Mouse (Mus musculus) gastrocnemius, postnatal 4 days (tissue): ENCODE measurements at regions not wholly inside any gene's neighbourhood (a gene's known extent, or its start where the extent isn't known, plus 50 kb on each side); places are given as distances from the start of the nearest gene placed in this dataset.

Source experiments
- DNase-seq, 2 experiments: peaks; one replicate each; pipeline ENCODE4 v3.0.0; 2021 to 2022; ENCODE audit warnings: low spot score in 2 of 2, mixed read lengths in 2 of 2

DNA sequence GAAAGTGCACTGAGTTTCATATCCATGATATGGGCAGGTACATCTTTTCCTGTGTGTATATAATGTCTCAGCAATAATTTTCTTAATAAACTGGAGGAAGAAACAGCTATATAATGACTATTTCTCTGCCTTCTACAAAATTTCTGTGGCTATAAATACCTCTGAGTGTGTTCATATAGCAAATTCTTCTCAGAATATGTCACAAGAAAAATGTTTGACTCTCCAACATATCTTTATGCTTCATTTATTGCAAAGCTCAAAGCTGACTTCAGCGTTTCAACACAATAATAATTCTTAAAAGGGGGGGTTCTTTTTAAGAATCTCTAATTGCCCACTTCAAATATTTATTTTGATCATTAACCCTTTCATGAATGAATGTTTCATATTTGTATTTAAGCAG is 310.0 kb upstream of the Paip1 start:
- DNase-seq = no peak

DNA sequence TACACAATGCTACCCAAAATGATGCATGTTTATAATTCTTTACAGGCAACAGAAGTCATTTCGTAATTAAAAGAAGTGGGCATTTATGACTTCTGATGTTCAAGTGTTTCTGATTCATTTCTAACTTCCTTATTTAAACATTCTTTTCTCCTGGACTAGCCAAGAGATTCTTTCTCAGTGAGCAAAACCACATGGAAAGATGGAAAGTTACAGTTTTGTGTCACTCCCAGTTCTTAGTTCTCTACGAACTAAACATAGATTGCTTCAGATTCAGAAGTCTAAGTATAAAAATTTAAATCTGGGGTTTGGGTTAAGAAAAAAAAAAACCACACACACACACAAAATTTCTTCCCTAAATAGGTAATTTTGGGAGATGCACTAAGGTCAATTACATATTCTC is 288.0 kb upstream of the Paip1 start:
- no peak for DNase-seq

DNA sequence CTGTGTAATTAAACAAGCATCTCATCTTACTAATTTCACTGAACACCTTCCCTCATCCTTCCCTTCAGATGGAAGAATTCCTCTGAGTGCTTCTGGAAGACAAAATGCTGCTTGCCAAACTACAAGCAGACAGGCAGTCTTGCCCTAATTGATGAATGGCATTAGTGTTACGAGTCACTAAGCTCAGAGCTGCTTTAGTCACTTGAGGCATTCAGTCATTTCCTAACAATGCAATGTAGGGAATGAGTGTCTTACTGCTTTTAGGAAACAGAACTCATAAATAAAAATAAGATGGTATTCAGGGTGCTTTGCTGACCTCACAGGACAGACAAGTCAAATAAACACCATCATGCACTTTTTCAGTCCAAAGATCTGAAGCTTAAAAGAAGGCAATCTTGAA is 285.1 kb upstream of the Paip1 start:
- no peak for DNase-seq

DNA sequence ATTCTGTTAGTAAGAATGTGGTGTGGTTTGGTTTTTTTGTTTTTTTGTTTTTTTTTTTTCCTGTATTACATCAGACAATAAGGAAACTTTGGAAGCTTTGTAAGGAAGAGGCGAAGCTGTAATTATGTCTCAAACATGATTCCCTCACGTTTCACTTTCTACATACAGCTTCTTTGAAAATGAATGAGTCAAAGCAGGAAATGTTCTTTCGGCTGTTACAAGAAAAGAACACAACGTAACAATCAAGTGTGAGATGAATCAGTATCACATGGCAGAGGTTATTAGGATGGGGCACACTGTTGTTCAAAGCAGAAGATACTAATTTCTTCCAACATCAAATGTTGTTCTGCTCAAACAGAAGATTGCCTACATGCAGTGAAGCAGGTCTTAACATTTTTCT is 282.7 kb upstream of the Paip1 start:
- no peak for DNase-seq

DNA sequence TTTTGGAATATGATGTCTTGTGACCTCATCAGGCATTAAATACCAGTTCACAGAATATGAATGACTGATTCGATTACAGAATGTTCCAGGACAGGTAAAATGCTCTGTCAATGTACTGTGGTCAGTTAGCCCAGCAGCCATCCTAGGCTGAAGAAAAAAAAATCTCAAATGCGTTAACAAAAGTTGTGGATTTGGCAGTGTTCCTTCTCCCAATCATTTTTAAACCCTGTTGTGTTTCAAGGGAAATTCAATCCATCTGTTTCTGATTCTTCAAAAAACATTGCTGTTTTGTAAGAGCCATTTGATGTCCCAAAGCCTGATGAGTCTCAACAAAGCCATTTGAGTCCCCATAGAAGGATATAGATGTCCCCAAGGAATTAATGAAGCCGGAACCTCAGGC is 280.7 kb upstream of the Paip1 start:
- no peak for DNase-seq

DNA sequence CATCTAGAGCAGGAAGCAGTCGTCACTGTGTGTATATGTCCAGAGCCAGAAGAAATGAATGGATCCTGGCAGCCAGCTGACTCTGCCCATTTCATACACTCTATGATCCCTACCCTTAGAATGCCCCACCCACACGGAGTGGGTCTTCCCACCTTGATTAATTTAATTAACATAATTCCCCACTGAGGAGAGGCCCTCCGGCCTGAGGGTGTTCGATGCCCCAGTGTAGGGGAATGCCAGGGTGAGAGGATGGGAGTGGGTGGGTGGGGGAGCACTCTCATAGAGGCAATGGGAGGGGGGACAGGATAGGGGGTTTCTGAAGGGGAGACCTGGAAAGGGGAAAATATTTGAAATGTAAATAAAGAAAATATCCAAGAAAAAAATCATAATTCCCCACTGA is 279.3 kb upstream of the Paip1 start:
- no peak for DNase-seq

DNA sequence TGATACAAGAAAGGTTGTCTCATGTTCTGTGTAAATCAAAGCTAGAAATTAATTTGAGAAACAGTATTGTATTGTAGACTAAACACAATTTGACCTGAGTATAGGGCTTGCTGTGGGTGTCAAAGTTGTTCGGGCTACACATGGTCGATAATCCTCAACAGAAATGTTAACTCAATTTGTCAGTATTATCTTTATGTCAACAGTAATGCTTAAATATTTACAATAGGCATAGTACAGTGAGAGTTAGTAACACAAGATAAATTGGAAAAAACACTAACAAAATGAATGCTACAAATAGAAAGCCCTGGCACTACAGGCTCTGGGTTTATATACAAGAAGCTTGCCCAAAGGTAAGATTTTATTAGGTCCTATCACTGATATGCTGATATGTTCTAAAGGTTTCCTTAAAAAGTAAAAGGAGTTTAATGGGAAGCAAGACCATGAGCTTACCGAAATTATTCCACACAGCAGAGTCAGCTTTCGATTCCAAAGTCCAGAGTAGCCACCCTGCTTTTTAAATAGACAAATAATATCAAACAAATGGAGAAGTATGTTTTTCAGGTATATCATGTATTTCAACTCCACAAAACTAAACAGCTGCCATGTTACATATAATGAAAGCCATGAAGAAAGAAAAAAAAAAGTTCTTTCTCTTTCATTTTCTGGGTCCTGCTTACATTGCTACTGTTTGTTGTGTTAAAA is 277.4 kb upstream of the Paip1 start:
- no peak for DNase-seq

DNA sequence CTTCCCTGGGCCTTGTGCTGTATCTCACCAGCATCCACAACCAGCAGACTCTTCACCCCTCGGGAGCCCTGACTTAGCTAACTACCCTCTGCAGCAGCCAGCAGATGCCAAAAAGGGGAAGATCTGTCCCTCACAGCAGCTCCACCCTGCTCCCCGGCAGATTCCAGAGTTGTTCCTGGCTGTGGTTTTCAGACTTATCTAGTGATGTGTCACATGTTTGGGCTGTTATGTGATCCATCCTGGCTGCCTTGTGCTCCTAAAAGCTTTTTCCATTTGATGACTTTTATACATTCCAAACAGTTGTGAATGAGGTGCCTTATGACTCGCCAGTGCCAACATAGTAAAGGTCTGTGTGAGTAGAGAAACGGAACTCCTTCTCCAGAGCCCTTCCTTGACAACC is 250.6 kb upstream of the Paip1 start:
- no peak for DNase-seq

DNA sequence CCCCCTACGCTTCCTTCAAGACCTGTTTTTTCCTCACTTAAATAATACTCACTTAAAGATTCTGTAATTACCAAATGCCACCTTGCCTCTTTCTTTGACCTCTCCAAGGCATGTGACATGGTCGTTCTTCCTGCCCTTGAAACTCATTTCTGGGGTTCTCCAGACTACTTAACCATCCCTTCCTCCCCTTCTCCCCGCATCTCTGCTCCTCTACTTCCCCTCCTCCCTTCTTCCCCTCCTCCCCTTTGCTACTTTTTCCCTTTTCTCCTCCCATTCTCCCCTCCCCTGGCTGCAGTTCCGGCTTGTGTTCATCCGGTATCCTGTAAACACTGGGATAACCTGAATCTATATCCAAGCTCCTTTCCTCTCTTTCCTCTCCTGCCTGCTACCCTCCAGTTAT is 250.2 kb upstream of the Paip1 start:
- no peak for DNase-seq

DNA sequence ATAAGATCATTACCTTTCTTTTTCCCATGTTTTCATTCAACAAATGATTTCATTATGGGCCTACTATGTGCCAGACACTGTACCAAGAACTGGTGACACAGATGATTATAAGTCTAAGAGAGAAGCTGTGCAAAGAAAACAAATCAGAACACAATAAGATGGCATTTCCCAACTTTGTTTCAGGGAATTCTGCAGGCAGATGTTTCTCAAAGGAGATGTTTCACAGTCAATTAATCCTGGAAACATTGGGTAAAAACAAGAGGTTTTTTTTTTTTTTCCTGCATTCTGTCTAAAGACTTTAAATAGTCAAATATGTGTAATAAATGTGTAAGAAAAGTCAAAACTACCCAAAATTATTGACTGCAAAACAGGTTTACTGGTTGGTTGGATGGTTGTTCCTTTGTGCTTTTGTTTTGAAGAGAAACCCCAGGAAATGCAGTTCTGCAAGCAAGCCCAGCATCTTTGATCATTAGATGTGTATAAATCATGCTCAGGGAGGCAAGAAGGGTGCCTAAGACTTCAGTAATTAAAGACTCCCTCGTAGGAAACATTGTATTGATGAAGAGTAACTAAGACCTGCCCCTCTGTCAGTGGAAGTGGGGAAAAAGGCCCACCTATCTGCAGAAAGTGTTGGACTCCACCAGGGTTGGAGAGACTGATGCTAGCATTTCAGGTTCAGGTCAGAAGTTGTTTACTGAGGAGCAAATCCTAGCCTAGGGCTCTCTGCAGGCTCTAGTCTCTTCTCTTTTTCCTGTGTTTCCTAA is 249.1 kb upstream of the Paip1 start:
- DNase-seq = no peak

DNA sequence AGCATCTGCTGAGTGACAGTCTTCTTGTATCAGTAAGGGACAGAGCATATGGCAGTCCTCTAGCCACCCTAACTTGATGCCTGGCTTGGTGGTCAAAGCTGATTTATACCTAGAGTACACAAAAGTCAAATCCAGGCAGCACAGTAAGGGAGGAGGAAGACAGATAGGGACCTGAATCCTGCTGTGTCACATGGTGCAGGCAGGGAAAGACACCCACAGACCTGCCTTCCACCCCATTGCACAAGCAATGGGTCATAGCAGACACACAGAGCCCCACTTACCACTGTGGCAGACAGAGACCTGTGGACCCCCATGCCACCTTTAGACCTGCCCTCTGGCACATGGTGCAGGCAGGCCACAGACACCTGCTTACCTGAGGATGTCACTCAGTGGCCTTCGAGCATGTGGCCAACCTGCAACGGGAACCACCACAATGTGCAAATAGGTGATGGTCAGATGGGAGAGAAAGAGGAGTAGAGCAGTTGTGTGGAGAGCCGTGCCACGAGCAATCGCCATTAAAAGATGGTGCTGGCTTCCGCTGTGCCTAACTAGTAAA is 244.0 kb upstream of the Paip1 start:
- DNase-seq = no peak

DNA sequence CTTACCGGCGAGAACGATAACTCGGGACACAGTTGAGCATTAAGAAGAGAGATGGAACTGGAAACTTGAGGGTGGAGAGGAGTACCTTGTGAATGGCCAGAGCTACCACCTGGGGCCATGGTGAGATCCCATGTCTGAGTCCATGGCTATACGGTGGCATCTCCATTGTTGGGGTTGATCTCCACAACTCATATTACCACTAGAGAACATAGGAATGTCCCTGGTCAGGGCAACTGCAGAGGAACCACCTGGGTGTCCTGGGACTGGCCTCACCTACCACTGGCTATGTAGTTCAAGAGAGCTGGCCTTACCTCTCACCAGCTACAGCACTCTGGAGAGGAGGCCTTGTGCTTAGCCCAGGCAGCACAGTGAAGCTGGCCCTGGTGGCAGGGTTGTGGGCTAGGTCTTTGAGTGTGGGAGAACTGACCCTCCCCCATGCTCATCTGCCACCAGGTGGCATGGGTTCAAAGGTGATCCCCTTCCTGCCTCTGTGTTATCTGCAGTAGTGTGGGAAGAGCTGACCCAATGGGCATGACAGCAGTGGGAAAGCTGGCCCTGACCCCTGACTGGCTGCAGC is 242.7 kb upstream of the Paip1 start:
- no peak for DNase-seq

DNA sequence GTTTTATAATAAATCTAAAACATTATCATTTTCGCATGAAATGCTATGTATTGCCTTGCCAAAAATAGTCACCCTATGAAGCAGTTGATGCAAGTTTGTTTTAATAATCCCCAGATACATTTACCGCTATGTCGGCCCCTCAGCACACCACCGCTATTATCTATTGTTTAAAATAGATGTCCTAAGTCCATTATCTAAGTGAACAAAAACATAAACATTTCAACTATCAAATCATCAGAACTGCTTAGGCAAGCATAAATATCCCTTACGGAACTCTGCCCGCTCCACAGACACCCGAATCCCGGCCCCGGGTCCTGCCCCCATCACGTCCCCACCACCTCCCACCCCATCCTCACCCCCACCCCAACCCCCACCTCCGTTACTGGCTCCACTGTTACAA is 196.8 kb upstream of the Paip1 start:
- DNase-seq = no peak

DNA sequence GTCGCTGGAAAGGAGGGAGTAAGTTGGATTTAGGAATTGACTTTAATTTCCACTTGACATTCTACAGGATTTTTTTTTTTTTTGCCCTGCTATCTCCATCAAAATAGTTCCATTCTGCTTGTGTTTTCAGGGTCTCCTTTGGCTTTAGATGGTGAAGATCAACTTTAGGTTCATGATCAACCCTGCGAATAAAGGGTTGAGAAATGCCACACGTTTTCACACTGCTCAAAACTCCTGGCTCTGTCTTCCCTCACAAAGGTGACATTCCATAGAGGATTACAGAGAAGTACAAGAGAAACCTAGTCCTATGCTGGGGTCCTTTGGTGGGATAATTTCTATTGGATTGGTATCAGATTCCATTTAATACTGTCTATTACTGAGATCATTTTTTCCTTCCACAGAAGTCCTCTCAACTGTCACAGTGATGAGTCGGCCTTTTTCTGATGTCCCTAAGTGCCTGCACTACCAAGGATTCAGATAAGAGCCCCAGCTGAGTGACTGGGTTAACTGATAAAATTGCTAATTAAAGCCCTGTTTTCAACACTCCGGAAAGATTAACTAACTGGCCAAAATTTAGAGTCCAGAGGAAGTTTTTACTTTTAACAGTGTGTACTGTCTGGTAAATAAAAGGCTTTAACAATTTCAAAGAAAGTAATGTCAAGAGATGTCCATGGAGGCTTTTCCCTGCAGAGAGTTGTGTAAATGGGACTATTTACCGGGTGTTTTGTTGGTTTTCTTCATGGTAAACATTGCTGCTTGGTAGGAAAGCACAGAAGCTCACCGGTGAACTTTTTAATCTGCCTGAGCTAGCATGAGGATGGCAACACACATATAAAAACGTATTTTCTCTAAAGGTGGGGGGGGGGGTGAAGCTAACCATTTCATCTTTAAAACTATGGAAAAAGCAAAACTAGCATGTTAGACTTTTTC is 196.0 kb upstream of the Paip1 start:
- no peak for DNase-seq

DNA sequence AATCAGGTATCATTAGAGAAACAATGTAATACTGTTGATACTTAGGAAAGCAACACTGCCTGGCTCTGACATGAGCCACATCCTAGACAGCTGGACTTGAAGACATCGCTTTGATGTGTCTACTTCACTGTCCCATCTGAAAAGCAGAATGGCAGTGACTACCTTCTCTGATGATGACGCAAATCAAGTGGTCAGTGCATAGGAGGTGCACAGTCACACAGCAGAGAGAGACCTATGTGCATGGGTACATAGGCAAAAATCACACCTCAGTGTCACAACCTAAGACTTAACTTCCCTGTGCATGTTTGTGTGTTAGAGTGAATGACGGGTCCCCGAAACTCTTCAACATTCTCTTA is 195.4 kb upstream of the Paip1 start:
- DNase-seq = no peak

DNA sequence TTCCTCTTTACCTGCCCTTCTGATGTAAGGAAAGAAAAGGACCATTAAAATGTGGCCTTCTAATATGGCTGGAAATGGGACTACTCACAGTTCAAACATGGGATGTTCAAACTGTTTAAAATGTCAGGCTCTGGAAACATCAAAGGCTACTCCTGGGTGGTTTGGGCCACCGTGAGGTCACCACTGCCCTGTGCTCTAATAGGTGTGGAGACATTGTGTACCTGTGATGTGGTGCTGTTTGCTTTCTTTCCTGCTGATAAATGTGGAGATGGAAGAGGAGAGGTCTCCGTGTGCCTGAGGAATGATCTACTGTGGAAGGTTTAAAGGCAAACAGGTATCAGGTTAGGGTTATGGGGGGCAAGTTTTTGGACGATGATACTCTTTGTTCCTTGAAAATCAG is 194.5 kb upstream of the Paip1 start:
- no peak for DNase-seq

DNA sequence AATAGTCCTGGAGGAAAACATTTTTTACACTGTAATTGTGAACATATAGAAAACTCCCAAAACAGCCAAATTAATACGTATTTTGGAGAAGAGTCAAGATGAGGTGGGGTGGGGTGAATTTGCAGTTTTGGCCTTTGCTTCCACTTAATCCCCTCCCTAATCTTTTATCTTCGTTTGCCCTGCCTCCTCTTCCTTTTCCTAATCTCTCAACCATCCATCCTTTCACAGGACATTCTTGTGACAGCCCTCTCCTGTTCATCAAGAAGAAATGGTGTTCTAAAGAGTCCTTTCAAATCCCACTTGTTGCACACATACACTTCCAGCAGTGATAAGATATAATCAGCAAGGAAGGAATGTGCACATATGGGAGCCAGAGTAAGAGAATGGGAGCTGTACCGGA is 186.0 kb upstream of the Paip1 start:
- DNase-seq = no peak

DNA sequence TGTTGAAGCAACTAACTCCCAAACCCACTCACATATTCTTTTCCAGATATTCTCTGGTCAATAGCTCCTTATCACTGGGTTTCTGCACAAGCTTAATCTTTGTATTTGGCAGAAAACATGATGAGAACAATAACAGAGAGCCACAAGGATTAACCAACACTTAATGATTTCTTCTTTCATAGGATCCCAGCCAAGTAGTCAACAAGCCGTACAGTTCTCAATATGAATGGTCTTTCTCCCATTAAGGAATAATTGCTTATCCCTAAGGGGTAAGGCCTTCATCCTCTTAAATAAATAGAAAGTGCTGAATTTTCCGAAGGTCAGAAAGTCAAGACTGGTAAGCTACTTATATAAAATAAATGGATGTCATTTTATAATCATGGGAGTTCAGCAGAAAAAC is 181.3 kb upstream of the Paip1 start:
- no peak for DNase-seq

DNA sequence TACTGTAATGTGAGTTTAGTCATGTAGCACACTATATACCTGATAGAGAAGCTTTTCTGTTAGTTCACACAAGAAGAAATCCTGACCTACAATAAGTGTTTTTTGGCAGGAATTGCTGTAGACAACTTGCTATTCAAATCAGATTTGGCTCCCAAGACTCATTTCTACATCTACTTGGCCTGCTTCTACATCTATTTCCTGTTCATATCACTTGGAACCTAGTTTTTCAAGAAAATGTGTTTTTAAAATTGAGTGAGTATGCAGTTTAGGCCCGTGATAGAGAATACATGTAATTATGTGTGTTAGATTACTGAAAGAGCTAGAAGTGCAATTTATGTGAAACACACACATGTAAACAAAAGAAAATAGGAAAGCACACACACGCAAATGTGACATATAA is 176.4 kb upstream of the Paip1 start:
- no peak for DNase-seq

DNA sequence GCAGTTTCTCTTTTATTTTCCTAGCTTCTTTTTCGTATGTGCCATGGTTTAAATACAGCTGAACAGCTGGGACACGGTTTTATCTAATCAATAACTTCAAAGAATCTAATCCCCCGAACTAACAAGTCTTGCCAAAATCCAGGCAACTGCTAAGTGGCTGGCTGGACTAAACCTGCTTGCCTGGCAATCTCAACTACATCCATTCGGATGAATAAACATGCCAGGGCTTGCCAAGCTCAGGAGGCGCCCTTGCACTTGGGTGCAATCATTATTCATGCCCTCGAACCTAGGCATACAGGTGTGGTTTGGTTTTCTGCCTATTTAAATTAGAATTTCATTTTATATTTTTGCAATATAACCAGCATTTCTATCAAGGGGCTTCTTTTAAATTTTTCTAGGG is 172.1 kb upstream of the Paip1 start:
- DNase-seq = no peak

DNA sequence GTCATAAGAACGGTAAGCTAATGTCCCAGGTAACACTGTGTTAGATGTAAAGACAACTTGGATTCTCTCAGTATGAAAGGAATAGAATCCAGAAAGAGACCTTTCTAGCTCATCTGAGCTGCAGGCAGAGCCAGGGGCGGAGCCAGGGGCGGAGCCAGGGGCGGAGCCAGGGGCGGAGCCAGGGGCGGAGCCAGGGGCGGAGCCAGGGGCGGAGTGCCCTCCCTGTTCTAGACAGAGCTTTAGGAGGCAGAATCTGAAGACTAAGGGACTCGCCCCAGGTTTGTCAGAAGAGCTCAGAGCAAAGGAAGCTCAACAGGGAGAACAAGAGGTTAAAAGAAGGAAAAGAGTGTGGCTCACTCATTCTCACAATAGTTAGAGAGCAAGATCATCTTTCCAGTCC is 169.9 kb upstream of the Paip1 start:
- no peak for DNase-seq

DNA sequence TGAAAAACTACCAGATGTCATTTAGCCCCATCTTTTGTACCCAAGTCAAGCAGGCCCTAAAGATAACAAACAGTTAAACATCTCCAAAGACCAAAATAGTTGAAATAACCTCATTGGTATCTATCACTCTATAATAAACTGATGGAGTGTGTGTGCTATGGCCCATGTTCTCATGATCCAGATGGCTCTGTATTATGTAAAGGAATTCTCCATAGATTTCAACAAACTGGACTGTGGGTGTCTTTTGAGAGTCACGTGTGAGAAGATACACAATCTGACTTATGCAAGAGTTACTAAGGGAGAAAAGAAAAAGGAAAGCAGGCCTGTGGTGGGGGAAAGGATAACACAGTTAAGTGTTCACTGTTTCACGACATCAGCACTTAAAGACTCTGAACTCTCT is 164.8 kb upstream of the Paip1 start:
- no peak for DNase-seq
